Mouse (Mus musculus) CD4-positive, CD25-positive, alpha-beta regulatory T cell, adult 2 months (primary cell): ENCODE measurements around the gene Tcf20.
A peak's percentile ranks its signal among the peaks of the same experiment; 100 is the strongest.

Source experiments
- DNase-seq: peaks from one replicate; pipeline ENCODE4 v3.0.0-alpha.2; 2012; ENCODE audit warnings: low read depth, low spot score

Gene Tcf20

DNA sequence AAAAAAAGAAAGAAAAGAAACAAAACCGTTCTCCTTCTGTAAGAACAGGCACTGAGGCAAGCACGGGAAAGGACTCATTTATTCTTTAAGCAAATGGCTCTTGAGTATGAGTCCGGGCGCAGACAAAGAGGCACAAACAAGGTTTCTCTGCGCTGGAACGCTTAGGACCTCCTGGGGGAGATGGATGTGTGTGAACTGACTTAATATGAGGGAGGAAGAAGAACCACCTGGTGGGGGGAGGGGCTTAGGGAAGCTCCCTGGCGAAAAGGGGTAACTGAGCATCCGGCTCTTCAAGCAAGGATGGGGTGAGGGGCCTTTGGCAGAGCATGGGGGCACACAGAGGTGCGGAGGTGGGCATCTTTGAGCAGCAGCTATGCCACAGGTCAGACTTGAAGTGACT, 5.2 kb upstream of the Tcf20 start:
- peak; percentile 9 for DNase-seq

DNA sequence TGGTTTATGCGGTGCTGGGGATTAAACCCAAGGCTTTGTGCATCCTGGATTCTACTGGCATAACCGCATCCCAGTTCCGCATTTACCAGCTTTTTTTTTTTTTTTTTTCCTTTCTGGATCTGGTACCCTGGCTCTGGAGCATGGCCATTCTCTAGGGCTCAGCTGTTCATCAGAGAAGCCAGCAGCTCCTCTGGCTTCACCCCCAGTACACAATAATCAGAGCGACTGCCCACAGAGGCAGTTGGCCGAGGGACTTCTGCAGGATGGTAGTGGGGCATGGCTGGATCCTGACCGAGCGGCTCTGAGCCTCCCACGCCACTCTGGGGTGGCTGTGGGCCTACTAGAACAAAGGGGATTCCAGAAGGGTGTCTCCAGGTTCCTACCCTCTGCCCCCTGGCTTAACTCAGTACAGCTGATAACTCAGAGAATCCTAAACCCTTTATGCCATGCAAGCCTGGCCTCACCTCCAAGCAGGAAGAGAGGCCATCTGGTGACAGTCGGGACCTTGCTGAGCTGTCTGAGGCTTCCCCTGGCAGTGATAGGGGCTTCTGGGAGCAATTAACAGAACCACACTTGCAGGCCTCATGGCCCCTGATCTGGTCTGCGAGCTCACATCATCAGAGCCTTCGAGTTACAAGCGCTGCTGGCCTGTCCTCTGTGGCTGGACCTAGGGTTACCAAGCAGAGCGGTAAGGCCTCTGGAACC, 4.6 kb upstream of the Tcf20 start:
- DNase-seq, result no peak

DNA sequence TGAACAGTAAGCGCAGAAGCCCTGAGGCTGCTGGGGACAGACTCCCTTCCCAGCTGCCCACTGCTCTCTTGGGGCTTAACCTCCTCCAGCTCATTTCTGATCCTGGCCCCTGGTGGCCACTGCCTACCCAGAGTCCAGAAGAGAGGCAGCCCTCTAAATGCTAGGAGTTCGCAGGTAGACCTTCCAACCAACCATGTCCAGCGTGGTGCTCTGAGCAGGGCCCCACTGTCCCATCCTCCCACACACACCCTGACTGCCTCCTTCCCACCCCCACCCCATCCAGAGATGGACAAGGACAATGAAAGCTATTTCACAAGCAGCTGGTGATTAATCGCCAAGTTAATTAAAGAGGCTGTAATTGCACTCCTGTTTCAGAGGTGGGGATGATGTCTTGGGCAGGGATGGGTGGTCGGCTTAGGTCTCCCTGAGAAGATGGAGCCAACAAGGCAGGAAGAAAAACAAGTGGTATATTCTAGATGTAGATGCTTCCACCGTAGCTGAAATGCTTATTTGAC, 1.6 kb upstream of the Tcf20 start:
- DNase-seq, result no peak

DNA sequence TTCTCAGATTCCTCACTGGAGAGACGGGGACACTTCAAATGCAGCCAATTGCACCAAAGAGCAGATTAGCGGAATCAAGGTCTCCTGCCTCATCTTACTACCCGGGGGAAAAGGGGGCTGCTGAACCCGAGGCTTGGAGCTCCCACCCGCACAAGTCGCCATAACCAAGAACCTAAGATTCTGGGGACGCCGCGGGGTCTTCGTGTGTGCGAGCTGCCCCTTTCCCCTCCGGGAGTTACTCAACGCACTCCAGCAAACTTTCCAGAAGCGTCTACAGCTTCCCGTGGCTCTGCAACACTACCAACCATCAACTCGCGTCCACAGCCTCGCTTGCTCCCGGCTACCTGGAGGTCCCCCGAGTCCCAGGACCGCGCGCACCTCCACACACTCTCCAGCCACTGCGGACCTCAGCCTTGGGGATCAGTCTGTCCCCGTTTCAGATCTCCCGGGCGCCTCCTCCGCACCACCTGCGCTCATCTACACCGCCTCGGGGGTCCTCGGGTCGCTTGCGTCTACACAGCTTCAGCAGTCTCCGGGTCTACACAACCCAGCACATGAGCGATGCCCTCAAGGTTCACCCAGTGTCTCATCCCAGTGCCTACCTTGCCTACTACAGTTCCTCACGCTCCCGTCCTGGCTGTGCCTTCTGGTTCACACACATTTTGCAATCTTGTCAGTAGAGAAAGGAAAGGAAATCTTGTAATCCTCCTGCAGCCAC, 499 bp downstream of the Tcf20 start:
- DNase-seq, result no peak

DNA sequence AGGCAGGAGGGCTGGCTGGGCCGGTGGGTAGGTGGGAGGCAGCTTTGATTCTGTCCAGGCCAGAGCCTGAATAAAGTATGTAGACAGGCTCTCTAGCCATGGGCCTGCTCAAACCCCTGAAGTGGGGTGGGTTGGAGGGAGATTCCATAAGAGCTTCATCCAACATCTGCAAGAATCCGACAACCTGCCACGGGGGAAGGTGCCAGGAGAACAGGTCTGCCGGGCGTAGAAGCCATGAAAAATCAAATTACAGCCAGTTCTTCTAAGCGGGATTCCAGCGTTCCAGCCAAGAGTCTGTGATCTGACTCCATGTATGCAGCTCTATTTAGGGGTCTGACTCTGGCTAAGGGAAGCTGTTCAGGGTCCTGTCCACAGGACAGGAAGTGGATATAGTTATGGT, 3.1 kb downstream of the Tcf20 start:
- no peak for DNase-seq

DNA sequence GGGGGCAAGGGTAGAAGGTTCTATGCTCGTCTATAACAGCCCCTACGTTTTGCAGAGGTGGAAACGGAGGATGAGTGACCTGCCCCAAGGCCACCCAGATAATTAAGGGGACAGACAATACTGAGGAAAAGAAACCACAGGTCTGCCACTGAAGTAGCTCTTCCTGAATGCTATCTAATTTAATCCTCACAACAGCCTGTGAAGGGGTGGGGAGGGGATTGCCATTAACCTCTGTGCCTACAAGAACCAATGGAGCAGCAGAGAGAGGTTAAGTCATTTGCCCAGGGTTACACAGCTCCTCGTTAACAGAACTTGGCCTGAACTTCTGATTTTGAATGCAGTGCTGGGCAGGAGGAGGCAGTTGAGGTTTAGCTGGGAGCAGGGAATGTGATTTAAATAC, 3.6 kb downstream of the Tcf20 start:
- no peak for DNase-seq

DNA sequence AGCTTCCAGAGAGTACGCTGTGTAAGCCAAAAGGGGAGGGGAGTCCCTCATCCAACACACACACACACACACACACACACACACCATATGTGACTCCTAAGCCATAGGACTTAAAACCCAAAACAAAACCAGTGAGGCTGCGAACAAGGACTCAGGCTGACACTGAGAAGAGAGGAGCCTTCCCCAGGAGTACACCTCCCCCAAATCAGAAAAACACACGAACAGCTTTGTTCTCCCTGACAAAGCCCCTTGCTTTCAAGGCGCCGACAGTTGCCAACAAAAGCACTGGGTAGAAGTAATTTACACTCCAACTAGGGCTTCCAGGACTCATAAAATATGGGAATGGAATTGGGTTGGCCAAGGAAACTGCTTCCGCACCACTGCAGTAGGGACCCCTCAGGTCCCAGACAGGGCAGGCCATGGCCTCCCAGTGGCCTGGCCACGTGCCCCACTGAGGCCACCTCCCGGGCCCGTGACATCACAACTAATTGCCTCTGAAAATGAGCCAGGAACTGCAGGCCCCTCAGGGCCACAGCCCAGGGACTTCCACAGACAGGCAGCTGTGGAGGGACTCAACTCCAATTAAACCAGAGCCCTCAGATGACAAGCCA, 4.2 kb downstream of the Tcf20 start:
- no peak for DNase-seq

DNA sequence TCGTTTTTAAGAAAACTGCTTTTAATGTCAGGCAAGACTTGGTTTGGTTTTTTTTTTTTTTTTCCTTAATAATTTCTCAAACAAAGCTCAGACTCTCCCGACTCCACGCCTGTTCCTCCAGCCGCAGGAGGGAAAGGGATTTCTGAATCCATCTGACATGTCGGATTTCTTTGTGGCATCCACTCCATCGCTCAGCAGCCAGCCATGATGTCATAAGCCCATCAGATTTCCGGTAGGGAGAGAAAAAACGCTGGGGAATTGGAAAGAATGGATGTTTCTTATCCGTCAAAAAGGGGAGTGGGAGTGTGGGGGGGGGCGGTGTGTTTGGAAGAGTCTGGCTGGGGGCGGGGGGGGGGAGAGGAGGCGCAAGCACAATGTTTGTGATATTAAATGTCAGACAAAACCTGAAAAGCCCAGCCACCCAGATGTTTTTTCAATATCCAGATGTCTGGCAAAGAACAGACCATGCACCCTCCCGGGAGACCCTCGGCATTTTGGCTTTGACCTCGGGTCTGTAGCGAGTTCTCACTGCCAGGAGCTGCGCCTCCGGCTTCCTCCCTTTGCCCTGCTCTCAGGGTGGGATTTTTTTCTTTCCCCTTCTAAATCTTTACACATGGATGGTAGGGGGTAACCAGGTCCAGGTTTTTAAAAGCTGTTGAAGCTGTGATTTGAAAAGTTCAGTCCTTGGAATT, 4.8 kb downstream of the Tcf20 start:
- no peak for DNase-seq

DNA sequence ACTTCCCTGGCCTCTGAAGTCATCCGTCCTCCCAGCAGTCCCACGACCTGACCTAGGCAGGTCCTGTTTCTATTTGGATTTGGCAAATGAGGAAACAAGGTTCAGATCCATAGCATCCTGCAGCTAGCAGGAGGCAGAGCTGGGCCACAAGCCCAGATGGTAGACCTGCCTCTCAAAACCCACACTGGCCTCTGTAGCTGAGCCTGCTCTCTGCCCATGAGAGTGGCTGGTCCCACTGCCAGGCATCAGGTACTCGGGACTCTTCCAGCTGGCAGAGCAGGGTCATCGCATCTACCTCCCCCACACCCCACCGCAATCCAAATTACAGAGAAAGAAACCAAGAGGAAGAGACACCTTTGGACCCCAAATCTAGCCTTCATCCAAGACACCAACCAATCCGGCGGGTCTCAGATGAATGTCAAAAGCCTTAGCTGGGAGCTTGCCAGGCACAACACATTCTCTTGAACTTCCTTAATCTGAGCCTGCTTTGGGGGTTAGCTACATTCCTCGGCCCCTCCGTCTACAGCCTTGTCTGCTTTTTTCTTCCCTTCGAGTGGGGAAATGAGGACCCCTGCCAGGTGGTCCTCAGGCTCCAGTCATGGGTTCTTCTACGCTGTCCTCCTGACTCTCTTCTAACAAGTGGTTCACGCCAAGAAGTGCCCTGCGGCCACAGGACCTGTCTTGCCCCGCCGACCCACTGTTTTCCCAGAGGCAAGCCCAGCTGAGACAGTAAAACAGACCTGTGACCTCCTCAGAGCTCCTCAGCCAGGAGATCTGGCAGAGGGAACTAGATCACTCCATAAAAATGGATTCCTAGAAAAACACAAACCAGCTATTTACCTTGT, 5.8 kb downstream of the Tcf20 start:
- DNase-seq, result no peak

DNA sequence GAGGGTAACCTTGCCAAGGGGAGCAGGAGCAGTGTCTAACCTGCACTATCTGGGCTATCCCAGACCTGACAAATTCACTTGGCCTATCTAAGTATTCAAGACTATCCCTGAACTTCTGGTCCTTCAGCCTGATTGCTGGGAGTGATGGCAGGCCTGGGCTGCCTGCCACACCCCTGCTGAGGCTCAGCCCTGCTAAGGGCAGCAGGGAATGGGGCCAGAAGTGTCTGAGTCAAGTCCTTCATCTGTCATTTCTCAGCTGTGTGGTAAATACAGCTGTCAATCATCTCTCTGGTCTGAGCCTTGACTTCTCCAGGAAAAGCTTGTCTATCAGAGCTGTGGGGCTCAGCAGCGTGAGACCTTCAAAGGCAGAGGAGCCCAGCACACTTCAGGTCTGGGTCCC, 8.1 kb downstream of the Tcf20 start:
- DNase-seq, result no peak

DNA sequence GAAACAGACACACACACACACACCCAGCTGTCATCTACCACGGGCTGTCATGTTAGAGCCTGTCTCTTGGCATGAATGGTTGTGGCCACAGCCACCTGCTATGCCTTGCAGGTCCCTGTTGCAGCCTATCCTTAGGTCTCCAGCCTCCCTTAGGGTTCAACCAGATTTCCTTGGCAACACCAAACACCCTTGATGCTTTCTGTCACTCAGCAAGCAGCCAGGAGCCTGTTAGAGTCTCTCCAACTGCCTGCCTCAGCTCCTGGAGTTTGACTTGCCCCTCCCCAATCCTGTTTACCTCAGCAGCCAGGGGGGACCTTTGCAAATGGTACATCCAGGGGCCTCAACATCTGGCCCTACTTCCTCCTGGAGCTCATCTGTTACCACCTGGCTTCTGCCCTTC, 13.2 kb downstream of the Tcf20 start:
- no peak for DNase-seq

DNA sequence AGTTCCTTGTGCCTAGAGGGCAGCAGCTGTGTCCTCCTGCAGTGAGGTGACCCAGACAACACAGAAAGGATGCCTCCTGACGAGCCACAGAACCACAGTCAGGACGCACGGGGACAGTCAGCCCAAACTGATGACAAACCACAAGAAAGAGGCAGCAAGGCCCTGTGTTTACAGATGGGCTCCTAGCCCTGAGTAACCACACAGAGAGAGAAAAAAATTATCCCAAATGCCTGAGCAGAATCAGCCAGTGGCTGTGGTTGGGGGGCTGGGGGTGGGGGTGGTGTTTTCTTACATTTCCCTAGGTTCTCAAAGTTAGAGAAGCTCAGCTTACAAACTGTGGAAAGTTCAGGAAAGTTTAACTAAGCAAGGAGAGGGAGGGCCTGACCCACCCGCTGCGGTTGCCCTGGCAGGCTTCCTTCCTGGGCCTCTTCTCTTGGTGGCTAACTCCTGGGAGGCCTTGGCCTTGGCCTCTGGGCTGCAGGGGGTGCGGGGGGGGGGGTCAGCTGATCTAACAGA, 18.4 kb downstream of the Tcf20 start:
- no peak for DNase-seq

DNA sequence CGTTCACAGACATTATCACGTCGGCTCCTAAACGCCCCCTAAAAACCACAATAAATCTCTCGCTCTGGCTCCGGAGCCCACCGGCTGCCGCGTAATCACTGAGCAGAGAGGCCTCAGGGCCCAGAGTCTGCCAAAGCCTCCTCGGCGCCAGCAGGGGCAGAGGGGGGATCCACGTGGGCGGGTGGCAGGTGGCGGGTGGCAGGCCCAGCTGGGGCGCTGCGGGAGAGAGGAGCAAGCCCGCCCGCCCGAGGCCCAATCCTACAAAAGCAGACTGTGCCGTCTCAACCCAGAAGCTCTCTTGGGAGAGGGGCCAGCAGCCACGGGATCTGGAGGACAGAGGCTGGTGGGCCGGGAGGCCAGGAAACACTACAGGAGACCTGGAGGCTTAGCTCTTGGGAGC, 19.2 kb downstream of the Tcf20 start:
- DNase-seq, result peak; percentile 24

DNA sequence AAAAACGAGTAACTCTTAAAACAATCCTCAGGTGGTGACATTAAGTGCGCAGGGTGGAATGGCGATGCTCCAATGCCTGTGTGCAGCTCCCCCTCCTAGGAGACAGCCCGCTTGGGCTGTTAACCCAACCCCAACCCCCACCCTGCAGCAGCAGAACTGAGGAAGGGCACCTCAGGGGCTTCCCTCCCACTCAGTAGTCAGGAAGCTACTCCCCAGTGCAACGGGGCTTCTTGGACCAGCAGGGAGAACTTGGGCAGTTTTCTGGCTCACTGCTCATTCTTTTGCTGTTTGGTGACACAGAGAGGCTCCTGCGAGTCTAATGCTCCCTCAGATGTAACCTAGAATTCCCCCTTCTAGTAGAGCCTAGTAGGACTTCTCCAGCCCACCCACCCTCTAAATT, 19.7 kb downstream of the Tcf20 start:
- no peak for DNase-seq

DNA sequence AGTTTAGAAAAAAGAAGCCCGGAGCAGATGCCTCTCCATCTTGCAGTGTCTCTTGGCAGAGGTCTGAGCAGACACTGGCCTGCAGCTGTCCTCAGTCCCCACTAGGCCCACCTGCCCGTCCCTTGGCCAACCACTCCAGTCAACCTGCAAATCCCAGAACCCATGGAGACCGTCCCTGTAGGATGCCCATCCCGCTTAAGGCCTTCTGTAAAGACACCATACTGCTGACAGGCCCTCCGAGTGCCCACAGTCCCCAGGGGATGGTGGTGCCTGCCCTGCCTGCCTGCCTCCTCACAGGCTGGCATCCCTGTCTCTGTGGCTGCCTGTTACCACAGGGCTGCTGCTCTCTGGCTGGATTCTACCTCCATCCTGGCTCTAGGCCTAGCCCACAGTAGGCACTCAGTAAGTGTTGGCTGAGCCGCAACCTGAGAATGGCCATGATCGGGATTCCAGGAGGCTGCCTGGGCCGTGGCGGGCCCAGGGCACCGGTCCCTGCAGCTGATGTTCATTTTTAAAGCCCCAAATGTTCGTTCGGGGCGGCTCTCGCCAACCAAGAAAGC, 23.3 kb downstream of the Tcf20 start:
- DNase-seq, result no peak

DNA sequence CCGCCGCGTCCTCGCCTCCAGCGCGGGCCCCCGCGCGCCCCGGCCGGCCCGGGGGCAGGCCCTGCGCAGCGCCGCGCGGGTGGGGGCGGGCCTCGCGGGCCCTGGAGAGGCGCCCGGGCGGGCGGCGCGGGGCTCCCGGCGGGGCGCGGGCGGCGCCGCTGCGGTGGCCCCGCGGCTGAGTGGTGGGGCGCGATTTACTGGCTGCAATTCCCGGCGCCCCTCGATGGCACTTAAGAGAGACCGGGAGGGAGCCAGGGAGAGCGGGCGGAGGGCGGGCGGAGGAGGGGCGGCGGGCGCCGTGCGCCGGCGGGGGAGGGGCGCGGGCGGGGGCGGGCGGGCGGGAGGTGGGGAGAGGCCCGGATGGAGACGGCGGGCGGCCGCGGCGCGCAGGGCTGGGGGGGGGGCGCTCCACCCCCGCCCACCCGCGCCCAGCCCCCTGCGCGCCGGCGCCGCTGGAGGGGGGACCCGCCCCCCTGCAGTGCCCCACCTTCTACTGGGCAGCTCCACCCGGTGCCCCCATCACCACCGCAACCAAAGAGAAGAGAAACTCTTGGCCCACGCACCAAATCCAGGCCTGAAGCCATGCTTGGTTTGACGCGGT, 24.0 kb downstream of the Tcf20 start:
- peak; percentile 35 for DNase-seq

DNA sequence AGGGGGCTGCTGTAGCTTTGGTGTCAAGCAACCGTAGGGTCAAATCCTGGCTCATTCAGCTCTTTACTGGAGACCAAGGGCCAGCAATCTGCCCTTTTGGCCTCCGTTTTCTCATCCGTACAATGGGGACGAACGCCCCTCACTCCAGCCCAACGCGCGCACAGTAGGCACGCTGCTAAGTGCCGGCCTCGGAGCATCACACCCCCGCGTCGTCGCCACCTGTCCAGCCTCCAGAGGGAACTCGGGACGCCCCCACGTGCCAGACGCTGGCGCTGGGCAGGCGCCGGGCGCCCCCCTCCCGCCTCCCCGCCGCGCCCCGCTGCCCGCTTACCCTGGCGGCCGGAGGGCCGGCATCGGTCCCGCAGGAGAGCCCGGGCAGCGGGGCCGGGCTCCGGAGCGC, 24.6 kb downstream of the Tcf20 start:
- no peak for DNase-seq

DNA sequence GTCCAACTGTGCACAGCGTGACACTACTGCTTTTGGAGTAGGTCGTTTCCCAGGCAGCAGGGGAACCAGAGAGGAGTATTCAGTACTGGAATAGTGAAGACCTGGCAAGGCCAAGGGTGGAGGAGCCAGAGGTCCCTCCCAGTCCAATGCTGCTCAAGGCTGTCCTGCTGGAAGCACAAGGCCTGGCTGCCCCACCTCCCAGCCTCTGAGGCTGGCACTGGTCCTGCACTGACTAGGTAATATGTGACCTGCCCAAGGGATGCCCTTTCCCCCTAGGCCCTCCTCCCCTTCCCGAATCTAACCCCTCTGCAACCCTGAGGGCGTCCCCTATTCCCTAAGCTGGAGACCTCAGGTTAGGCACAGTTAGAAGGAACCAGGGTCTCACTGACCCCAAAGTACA, 25.1 kb downstream of the Tcf20 start:
- no peak for DNase-seq

DNA sequence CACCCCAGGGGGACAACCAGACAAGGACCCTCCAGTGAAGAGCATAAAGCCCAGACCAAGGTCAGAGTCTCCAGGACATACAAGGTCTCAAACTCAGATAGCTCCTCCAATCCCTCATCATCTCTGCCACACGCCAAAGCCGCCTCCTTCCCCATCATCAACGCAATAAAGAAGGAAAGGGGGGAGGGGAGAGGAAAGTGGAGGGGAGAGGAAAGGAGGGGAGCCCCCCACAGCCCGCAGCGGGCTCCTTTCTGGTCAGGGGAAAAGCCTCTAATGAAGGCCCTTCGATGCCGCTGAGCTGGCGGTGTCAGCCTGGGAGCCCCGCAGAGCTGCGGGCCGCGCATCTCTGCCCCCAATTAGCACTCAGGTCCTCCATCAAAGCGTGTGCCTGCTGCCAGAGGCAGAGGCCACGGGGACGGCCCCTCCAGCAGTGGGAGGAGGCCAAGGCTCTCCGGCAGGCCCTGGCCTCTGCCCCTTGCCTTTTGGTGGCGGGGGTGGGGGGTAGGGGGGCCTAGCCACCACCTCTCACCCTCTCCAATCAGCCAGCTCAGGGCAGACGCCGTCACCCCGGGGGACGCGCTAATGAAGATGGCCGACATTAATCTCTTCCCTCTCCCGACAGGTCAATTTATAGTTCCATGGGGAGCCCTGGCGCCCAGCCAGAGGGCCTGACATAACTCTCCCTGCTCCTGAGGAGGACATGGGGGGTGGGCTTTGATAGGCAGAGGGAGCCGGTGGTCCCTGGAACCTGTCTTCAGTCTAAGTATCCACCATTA, 26.7 kb downstream of the Tcf20 start:
- DNase-seq, result no peak

DNA sequence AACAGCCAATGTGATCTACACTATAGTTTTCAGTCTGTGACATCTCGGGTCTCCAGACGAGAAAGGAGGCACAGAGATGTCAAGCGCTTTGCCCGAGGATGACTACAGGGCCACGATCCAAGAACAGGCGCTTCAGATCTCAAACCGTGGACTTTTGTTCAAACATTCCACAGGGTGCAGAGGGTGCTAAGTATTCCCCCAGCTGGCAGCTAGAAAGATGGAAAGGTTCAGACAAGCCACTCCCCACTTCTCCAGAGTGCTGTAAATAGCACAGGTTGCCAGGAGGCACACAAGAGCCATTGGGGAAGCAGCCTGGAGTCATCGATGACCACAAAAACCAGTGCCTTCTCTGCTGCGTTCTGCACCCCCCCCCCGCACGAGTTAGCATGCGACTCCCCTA, 28.5 kb downstream of the Tcf20 start:
- no peak for DNase-seq
